Mouse (Mus musculus): ENCODE measurements around the gene Msrb3. TPM values are rescaled to one million over a fixed set of nuclear protein-coding genes. Genes with fewer than 3 reads are reported as not detected.

Msrb3 gene
- polyA plus RNA-seq, 1 experiment = 181 TPM

GRCm38 (mm10) chr10:120801127-120801526 is 97.8 kb downstream of the Msrb3 start:
- no peak overlapping the region for H3K27ac ChIP-seq (ENCODE audit: insufficient read depth, low read length)
- TF ChIP-seq POLR2A (IDR thresholded peaks at IDR 0.05; ENCODE audit: low read depth, low read length) (no peak), CTCF (IDR thresholded peaks at IDR 0.05; ENCODE audit: borderline replicate concordance, insufficient read depth, low read length) (no peak)
- no peak overlapping the region for H3K4me3 ChIP-seq (ENCODE audit: insufficient read depth, low read length)
- peaks cover 9% of the 10 kb centered on the region for H3K4me1 ChIP-seq (ENCODE audit: control insufficient read depth, insufficient read depth, low read length)

GRCm38 (mm10) chr10:120799479-120799878 is 99.4 kb downstream of the Msrb3 start:
- H3K4me1 ChIP-seq (ENCODE audit: control insufficient read depth, insufficient read depth, low read length) = peaks cover 13% of the 10 kb centered on the region
- no peak overlapping the region for H3K4me3 ChIP-seq (ENCODE audit: insufficient read depth, low read length)
- no peak for TF ChIP-seq POLR2A (IDR thresholded peaks at IDR 0.05; ENCODE audit: low read depth, low read length)
- TF ChIP-seq CTCF (IDR thresholded peaks at IDR 0.05; ENCODE audit: borderline replicate concordance, insufficient read depth, low read length) = no peak
- H3K27ac ChIP-seq (ENCODE audit: insufficient read depth, low read length) = no peak overlapping the region

GRCm38 (mm10) chr10:120796749-120797148 is 102.2 kb downstream of the Msrb3 start:
- TF ChIP-seq POLR2A (IDR thresholded peaks at IDR 0.05; ENCODE audit: low read depth, low read length) (no peak), CTCF (IDR thresholded peaks at IDR 0.05; ENCODE audit: borderline replicate concordance, insufficient read depth, low read length) (no peak)
- Histone ChIP-seq H3K4me1 (ENCODE audit: control insufficient read depth, insufficient read depth, low read length) (peaks cover 9% of the 10 kb centered on the region), H3K4me3 (ENCODE audit: insufficient read depth, low read length) (no peak overlapping the region), H3K27ac (ENCODE audit: insufficient read depth, low read length) (no peak overlapping the region)

GRCm38 (mm10) chr10:120794391-120794817 is 104.5 kb downstream of the Msrb3 start:
- H3K27ac ChIP-seq (ENCODE audit: insufficient read depth, low read length) = no peak overlapping the region
- no peak for TF ChIP-seq POLR2A (IDR thresholded peaks at IDR 0.05; ENCODE audit: low read depth, low read length)
- TF ChIP-seq CTCF (IDR thresholded peaks at IDR 0.05; ENCODE audit: borderline replicate concordance, insufficient read depth, low read length) = no peak

GRCm38 (mm10) chr10:120792191-120792765 is 106.6 kb downstream of the Msrb3 start:
- H3K4me3 ChIP-seq (ENCODE audit: insufficient read depth, low read length) = no peak overlapping the region
- H3K4me1 ChIP-seq (ENCODE audit: control insufficient read depth, insufficient read depth, low read length) = peaks cover 4% of the 10 kb centered on the region
- TF ChIP-seq CTCF (IDR thresholded peaks at IDR 0.05; ENCODE audit: borderline replicate concordance, insufficient read depth, low read length) = no peak
- no peak for TF ChIP-seq POLR2A (IDR thresholded peaks at IDR 0.05; ENCODE audit: low read depth, low read length)
- H3K27ac ChIP-seq (ENCODE audit: insufficient read depth, low read length) = no peak overlapping the region

More at GRCm38 (mm10) chr10:120794391-120794817, 104.5 kb downstream of the Msrb3 start:
- Histone ChIP-seq H3K4me3 (ENCODE audit: insufficient read depth, low read length) (no peak overlapping the region), H3K4me1 (ENCODE audit: control insufficient read depth, insufficient read depth, low read length) (peaks cover 4% of the 10 kb centered on the region)

- H3K27ac ChIP-seq (ENCODE audit: insufficient read depth, low read length) = no peak overlapping the region
- H3K4me1 ChIP-seq (ENCODE audit: control insufficient read depth, insufficient read depth, low read length) = peaks cover 4% of the 10 kb centered on the region
- TF ChIP-seq POLR2A (IDR thresholded peaks at IDR 0.05; ENCODE audit: low read depth, low read length) = no peak
- H3K4me3 ChIP-seq (ENCODE audit: insufficient read depth, low read length) = no peak overlapping the region
These were observed 107.5 kb downstream of the Msrb3 start for GRCm38 (mm10) chr10:120791438-120791837.

GRCm38 (mm10) chr10:120787202-120787601 is 111.7 kb downstream of the Msrb3 start:
- Histone ChIP-seq H3K4me1 (ENCODE audit: control insufficient read depth, insufficient read depth, low read length) (no peaks in the 10 kb centered on the region), H3K4me3 (ENCODE audit: insufficient read depth, low read length) (no peak overlapping the region), H3K27ac (ENCODE audit: insufficient read depth, low read length) (no peak overlapping the region)
- no peak for TF ChIP-seq POLR2A (IDR thresholded peaks at IDR 0.05; ENCODE audit: low read depth, low read length)
- no peak for TF ChIP-seq CTCF (IDR thresholded peaks at IDR 0.05; ENCODE audit: borderline replicate concordance, insufficient read depth, low read length)

GRCm38 (mm10) chr10:120784516-120784915 is 114.4 kb downstream of the Msrb3 start:
- TF ChIP-seq POLR2A (IDR thresholded peaks at IDR 0.05; ENCODE audit: low read depth, low read length) (no peak), CTCF (IDR thresholded peaks at IDR 0.05; ENCODE audit: borderline replicate concordance, insufficient read depth, low read length) (no peak)
- H3K4me3 ChIP-seq (ENCODE audit: insufficient read depth, low read length) = no peak overlapping the region
- no peaks in the 10 kb centered on the region for H3K4me1 ChIP-seq (ENCODE audit: control insufficient read depth, insufficient read depth, low read length)
- no peak overlapping the region for H3K27ac ChIP-seq (ENCODE audit: insufficient read depth, low read length)

- Histone ChIP-seq H3K4me1 (ENCODE audit: control insufficient read depth, insufficient read depth, low read length) (no peaks in the 10 kb centered on the region), H3K27ac (ENCODE audit: insufficient read depth, low read length) (no peak overlapping the region), H3K4me3 (ENCODE audit: insufficient read depth, low read length) (no peak overlapping the region)
- TF ChIP-seq CTCF (IDR thresholded peaks at IDR 0.05; ENCODE audit: borderline replicate concordance, insufficient read depth, low read length) = no peak
- TF ChIP-seq POLR2A (IDR thresholded peaks at IDR 0.05; ENCODE audit: low read depth, low read length) = no peak
These were observed 115.5 kb downstream of the Msrb3 start for GRCm38 (mm10) chr10:120783393-120783792.

- H3K4me3 ChIP-seq (ENCODE audit: insufficient read depth, low read length) = no peak overlapping the region
- no peaks in the 10 kb centered on the region for H3K4me1 ChIP-seq (ENCODE audit: control insufficient read depth, insufficient read depth, low read length)
- TF ChIP-seq POLR2A (IDR thresholded peaks at IDR 0.05; ENCODE audit: low read depth, low read length) (no peak), CTCF (IDR thresholded peaks at IDR 0.05; ENCODE audit: borderline replicate concordance, insufficient read depth, low read length) (no peak)
- H3K27ac ChIP-seq (ENCODE audit: insufficient read depth, low read length) = no peak overlapping the region
These were observed 121.4 kb downstream of the Msrb3 start for GRCm38 (mm10) chr10:120777499-120777898.

Measured in embryonic fibroblast, embryonic 13.5 days (primary cell).